Mouse (Mus musculus): ENCODE results near the gene Kif5a.

DNA sequence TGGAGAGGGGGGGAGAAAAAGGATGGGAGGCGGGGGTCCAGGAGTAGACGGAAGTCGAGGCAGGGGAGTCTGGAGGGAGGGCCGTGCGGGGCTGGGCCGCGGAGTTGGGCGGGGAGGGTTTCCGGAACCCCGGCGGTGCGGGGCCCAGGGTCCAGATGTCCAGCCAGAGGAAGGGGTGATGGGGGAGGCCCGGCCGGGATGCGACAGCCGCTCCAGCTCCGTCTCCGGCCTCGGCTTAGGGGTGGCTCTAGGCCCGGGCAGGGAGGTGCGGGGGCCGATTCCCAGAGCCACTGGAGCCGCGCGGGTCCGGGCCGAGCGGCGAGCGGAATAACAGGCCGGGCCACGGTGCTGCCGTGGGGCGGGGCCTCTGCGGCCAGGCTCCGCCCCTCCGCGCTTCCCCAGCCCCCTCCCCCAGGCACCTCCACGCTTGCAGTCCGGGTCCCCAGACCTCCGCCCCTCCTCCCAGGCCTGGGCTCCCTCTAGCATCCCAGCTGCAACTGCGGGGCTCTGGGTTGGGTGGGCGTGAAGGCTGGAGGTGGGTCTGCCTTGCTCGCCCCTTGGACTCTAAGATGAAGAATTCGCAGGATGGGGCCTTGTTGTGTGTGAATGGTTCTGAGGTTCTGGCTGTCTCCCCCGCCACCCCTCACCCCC lies 74.6 kb downstream of the Kif5a start:
- no peak for TF ChIP-seq GATA1 (IDR thresholded peaks at IDR 0.05; ENCODE audit: borderline replicate concordance, low read length)
- TF ChIP-seq CTCF (IDR thresholded peaks at IDR 0.05; ENCODE audit: low read depth, low read length), result no peak
